Mouse (Mus musculus) G1E (cell line): ENCODE data around the gene Gda. TPM values are rescaled to one million over a fixed set of nuclear protein-coding genes. Genes with fewer than 3 reads are reported as not detected.

Source experiments
- ATAC-seq: 2 replicates; pipeline ENCODE4 v1.8.0; 2016; ENCODE audit warnings: mild to moderate bottlenecking; ENCODE audit not compliant: insufficient number of reproducible peaks, poor library complexity, low FRiP score, severe bottlenecking; ENCODE audit errors: extremely low read depth
- DNase-seq: peaks from one replicate; pipeline ENCODE4 v3.0.0; 2012; ENCODE audit warnings: low spot score
- H3K27me3 ChIP-seq: 2 replicates; pipeline ENCODE4 v1.6.1; 2012; ENCODE audit warnings: mild to moderate bottlenecking, low read length, inconsistent platforms; ENCODE audit not compliant: insufficient read depth
- H3K36me3 ChIP-seq: replicated peaks from 2 replicates; pipeline ENCODE3; 2012; ENCODE audit warnings: mild to moderate bottlenecking, inconsistent platforms
- H3K4me1 ChIP-seq: 2 replicates; pipeline ENCODE4 v1.6.1; 2012; ENCODE audit warnings: low read depth, low read length, inconsistent platforms, mixed read lengths; ENCODE audit not compliant: insufficient read depth
- H3K4me3 ChIP-seq: 2 replicates; pipeline ENCODE4 v1.5.1; 2012; ENCODE audit warnings: low read depth, mild to moderate bottlenecking, inconsistent platforms, low read length, moderate library complexity, mixed read lengths
- H3K9me3 ChIP-seq: replicated peaks from 2 replicates; pipeline ENCODE4 v1.6.1; 2012; ENCODE audit warnings: inconsistent platforms
- CTCF ChIP-seq: IDR thresholded peaks from 2 replicates; pipeline ENCODE4 v1.5.1; 2012; ENCODE audit warnings: low read depth, low read length, inconsistent platforms, mixed read lengths
- GATA1 ChIP-seq: IDR thresholded peaks from 2 replicates; pipeline ENCODE4 v1.6.1; 2012; ENCODE audit warnings: borderline replicate concordance, low read length, inconsistent platforms, mixed read lengths
- GATA2 ChIP-seq: IDR thresholded peaks from 2 replicates; pipeline ENCODE4 v1.6.1; 2012; ENCODE audit warnings: low read depth, low read length, inconsistent platforms, borderline replicate concordance
- POLR2AphosphoS5 ChIP-seq: IDR thresholded peaks from 2 replicates; pipeline ENCODE4 v1.6.1; 2012; ENCODE audit warnings: low read depth, low read length, inconsistent platforms; ENCODE audit not compliant: insufficient replicate concordance
- TAL1 ChIP-seq: conservative IDR thresholded peaks from 2 replicates; pipeline ENCODE4 v1.6.1; 2012; ENCODE audit warnings: low read depth, low read length, inconsistent platforms, mixed read lengths
- polyA plus RNA-seq: library from polyadenylated mRNA; stranded (reverse); fragments of >175 nt; gene quantifications from 2 replicates; pipeline ENCODE4 v1.2.3, GENCODE M21; 2012
- total RNA-seq, 2 experiments: library from RNA; stranded (forward) in 1 of 2; stranded (reverse) in 1 of 2; fragments of 200-1000 nt in 1 of 2; fragments of >200 nt in 1 of 2; fragmentation: Nextera tagmentation in 1 of 2; gene quantifications; 2 replicates each; pipeline ENCODE4 v1.2.3; 2014 to 2017

The Gda gene
- total and polyA plus RNA-seq, 3 experiments: 1.7 to 21.0 (median 6.0) TPM

DNA sequence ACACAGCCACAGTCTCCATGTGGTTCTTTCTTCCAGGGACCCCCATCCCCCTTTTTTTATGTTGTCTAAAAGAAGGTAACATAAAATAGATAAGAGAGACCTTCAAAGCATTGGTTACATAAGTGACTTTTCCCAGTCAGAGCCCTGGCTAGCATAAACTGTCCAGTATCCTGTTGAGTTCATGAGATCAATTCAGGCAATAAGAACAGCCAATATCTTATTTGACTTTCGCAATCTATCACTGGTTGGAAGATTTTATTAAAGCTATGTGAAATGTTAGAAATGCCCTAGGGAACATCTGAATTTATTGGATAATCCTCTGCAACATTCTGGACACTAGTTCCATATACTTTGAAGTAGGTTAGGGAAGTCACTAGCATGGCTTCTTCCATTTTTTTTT lies 7.8 kb upstream of the Gda start:
- Histone ChIP-seq H3K9me3 (peaks cover 2% of the 10 kb centered on the region; the same call in 1 of the 2 replicates), H3K4me3 (no peak overlapping the region), H3K27me3 (peaks cover 5% of the 10 kb centered on the region; the same call in 1 of the 2 replicates), H3K36me3 (no peaks in the 10 kb centered on the region), H3K4me1 (peaks cover 15% of the 10 kb centered on the region)
- TF ChIP-seq CTCF (no peak), POLR2AphosphoS5 (no peak), GATA2 (no peak), GATA1 (no peak), TAL1 (no peak)
- ATAC-seq (no peak), DNase-seq (no peak)

DNA sequence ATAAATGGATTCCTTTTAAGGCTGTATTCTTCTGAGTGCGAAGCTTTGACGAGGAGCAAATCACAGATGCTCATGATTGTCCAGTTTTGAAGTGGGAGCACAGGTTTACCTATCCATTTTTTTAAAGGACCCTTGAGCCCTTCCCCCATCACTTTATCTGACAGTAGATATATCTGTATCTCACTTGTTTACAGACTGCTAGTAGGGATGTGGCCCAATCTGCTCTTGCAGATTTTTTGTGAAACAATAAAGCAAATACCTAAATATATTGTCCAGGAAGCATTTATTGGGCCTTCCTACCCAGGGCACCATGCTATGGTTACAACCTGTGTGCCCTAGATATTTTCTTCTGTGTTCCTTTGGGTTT lies 6.8 kb upstream of the Gda start:
- Histone ChIP-seq H3K27me3 (peaks cover 5% of the 10 kb centered on the region; the same call in 1 of the 2 replicates), H3K4me3 (no peak overlapping the region), H3K4me1 (peaks cover 15% of the 10 kb centered on the region), H3K36me3 (no peaks in the 10 kb centered on the region), H3K9me3 (peaks cover 2% of the 10 kb centered on the region; the same call in 1 of the 2 replicates)
- no peak for TF ChIP-seq TAL1
- no peak for TF ChIP-seq CTCF
- no peak for TF ChIP-seq POLR2AphosphoS5
- TF ChIP-seq GATA2: no peak
- TF ChIP-seq GATA1: no peak
- ATAC-seq (no peak), DNase-seq (no peak)

DNA sequence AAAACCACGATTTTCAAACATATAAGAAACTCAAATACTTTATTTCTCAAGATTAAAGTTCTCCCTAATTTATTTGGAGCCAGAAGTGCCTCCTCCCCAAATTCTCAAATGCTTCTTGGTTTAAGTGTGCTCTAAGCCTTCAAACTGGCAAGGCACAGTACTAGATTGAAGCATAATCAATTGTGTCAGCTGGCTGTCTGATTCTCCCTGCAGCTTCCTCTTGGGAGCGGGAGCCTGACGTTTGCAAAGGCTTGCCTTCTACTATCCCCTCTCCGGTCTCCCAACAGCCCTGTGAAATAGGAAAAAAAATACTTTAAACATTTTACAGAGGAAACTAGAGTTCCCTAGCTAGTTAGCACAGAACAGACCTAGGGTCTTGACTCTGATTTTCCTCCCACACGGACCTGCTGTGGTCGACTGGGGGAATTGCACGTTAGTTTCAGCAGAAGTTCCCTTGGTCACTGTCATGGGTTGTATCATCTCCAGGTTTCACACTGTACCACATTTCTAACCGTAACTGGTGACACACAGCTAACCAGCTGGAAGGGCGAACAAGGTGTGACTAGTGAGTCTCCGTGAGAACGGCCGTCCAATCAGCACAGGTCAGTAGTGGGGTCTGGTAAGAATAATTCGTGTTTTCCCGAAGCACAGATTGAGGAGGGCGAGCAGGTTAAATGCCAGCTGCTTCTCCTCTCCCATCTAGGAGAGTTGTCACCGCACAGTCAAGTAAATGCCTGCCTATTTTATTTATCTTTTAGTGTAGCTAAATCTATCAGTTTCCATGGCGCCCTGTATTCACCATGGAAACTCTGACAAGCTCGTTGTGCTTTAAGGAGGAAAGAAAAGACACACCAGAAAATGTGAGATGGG lies 6.2 kb upstream of the Gda start:
- H3K36me3 ChIP-seq: no peaks in the 10 kb centered on the region
- no peak overlapping the region for H3K4me3 ChIP-seq
- no peak for DNase-seq
- H3K4me1 ChIP-seq: peaks cover 15% of the 10 kb centered on the region
- no peak for TF ChIP-seq GATA1
- no peak for TF ChIP-seq GATA2
- no peak for TF ChIP-seq TAL1
- no peak for TF ChIP-seq POLR2AphosphoS5
- TF ChIP-seq CTCF: no peak
- H3K9me3 ChIP-seq: peaks cover 2% of the 10 kb centered on the region; the same call in 1 of the 2 replicates
- H3K27me3 ChIP-seq: peaks cover 5% of the 10 kb centered on the region; the same call in 1 of the 2 replicates
- ATAC-seq: no peak

DNA sequence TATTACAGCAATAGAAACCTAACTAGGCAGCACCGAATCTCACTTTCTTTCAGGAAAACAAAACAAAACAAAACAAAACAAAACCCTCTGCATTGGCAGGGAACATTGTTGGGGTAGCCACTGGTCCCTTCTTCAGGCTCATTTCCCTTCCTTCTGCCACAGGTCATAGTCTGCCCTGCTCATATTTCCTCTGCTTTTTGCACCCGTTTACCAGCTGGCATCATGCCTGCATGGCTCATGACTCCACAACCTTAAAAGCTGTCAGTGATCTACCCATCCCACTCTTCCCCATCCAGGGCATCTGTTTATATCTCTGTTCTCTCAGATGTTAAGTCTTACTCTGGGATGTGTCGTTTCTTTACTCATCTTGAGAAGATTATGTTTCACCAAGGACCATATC lies 5.3 kb upstream of the Gda start:
- H3K9me3 ChIP-seq: peaks cover 2% of the 10 kb centered on the region; the same call in 1 of the 2 replicates
- peaks cover 15% of the 10 kb centered on the region for H3K4me1 ChIP-seq
- no peak overlapping the region for H3K4me3 ChIP-seq
- ATAC-seq (no peak), DNase-seq (no peak)
- H3K36me3 ChIP-seq: no peaks in the 10 kb centered on the region
- H3K27me3 ChIP-seq: peaks cover 5% of the 10 kb centered on the region; the same call in 1 of the 2 replicates
- no peak for TF ChIP-seq POLR2AphosphoS5

DNA sequence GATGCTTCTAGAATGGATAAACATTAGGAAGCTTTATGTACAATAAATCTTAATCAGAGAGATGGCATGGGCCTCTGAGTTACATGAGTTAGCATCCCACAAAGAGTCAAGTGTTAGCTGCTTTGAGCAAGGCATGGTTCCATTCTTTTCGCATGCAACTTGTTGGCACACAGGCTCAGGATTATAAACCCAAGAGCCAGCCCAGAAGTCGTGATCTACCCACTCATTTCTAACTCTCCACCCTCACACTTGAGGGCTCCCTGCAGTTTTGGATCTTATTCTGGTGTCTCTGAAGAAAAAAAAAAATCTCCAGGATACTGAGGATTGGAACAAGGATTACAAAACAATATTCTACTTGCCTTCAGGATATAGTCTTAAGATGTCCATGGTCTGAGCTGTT lies 4.5 kb upstream of the Gda start:
- peaks cover 20% of the 10 kb centered on the region for H3K4me1 ChIP-seq
- H3K27me3 ChIP-seq: 0 out of 2 replicates have a peak, but pooled peaks cover 3% of the 10 kb centered on the region
- no peak for TF ChIP-seq GATA2
- TF ChIP-seq POLR2AphosphoS5: no peak
- no peak for TF ChIP-seq CTCF
- no peak for TF ChIP-seq TAL1
- TF ChIP-seq GATA1: no peak
- no peaks in the 10 kb centered on the region for H3K36me3 ChIP-seq
- H3K4me3 ChIP-seq: no peak overlapping the region
- ATAC-seq (no peak), DNase-seq (no peak)
- peaks cover 2% of the 10 kb centered on the region; the same call in 1 of the 2 replicates for H3K9me3 ChIP-seq

DNA sequence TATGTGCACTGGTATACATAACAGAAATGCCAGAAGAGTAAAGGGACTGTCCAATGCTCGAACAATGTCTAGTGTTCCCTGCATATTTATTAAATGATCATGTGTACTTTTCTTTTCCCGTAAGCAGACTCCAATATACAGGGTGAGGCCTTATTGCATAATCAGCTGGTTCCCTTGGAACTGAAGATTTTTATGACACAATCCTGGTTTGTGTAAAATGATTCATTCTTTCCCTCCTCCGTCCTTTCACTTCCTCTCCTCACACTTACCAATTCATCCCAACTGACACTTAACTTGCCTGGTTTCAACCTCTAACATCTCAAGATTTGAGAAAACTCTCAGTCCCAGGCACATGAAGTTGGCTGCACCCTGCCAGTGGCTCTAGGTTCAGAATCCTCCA lies 3.5 kb upstream of the Gda start:
- TF ChIP-seq POLR2AphosphoS5 (no peak), TAL1 (no peak), GATA1 (no peak), GATA2 (no peak), CTCF (no peak)
- DNase-seq (no peak), ATAC-seq (no peak)

More for the DNA sequence above, 3.5 kb upstream of the Gda start:
- Histone ChIP-seq H3K36me3 (no peaks in the 10 kb centered on the region), H3K9me3 (peaks cover 2% of the 10 kb centered on the region; the same call in 1 of the 2 replicates), H3K4me1 (peaks cover 30% of the 10 kb centered on the region), H3K27me3 (peaks cover 6% of the 10 kb centered on the region; the same call in 1 of the 2 replicates), H3K4me3 (no peak overlapping the region)
